ENCODE assay signal across 14 mouse cellular contexts in the genomic region with DNA sequence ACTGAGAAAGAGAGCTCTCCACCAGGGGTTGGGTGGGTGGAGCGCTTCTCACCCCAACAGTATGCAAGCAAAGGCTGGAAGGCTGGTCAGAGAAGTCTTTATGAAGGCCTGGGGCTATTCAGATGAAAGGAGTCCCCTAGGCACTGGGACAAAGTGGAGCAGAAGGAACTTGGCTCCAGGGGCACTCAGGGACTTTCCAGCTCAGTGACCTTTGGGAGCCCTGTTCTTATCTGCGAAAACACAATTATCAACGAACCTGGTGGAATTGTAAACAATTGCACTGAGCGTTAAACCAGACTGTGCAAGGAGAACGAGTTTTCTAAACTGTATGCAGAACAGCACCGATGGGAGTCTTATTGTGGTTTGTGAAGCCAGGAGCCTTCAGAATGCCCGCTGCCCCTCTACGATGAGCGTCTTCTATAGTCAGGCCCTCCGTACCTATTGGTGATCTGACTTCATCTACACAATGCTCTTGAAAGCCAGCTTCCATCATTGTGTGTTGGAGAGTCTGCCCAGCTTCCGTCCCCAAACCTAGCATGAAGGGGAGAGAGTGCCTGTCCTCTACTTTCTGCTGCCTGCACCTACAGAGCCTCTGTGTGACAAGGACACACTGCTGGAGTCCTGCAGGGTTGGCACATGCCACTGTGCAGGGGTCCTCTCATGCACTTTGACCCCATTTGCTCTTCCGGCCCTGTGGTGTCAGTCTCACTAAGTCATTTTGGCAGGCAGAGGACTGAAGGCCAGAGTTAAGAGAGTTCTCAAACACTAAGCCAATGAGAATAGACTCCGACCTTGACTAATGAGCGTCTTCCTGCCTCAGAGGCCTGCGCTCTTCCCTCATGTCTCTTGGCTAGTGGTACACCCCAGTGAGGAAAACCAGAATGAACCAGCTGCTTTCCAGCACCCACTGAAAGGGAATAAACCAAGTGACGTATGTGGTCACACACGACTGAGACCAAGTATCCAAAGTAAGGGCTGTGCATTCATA.
DNase-seq lines count a peak whose midpoint lies in the region; ATAC-seq and TF ChIP-seq lines count a peak whose summit lies in the region.
"Had no signal": no experiment of that assay in that cellular context is flagged by ENCODE, and none has a peak within 500 bp of the region (broad histone marks: within the 10 kb centered on the region; RNA-seq: fewer than 3 reads in every experiment).

No protein-coding gene starts in this region.

- no peak for DNase-seq in hindbrain, embryonic 10.5 days (ENCODE audit: low spot score)
- no peak for DNase-seq in hindbrain, embryonic 11.5 days (ENCODE audit: low spot score)
- peak; percentile 25 for DNase-seq in testis, postnatal 10 days (ENCODE audit: low spot score)
- DNase-seq in testis, postnatal 14 days (ENCODE audit: low spot score), result no peak
- DNase-seq in liver, embryonic 11.5 days (ENCODE audit: low spot score), result no peak
- DNase-seq in stomach, postnatal 0 days (ENCODE audit: low spot score), result peak; percentile 60
- no peak for DNase-seq in layer of hippocampus, adult 18-20 months (ENCODE audit: low spot score in 2 of 2)
- DNase-seq in cerebellum, adult 8-10 months, result no peak
- DNase-seq: adrenal gland, postnatal 10 days; lung, postnatal 14 days; right cerebral cortex, postnatal 4 days had no signal

- H3K4me2 ChIP-seq in hindbrain, embryonic 11.5 days (replicated peaks; ENCODE audit: low read depth, low read length), result no peak overlapping the region
- peak overlapping the region; percentile 11; the same call in 1 of the 2 replicates for H3K4me2 ChIP-seq in liver, embryonic 11.5 days
- H3K4me2 ChIP-seq in stomach, postnatal 0 days (replicated peaks; ENCODE audit: low read depth), result no peak overlapping the region

- H3K9me3 ChIP-seq in hindbrain, embryonic 10.5 days, result no peaks in the 10 kb centered on the region
- H3K9me3 ChIP-seq in hindbrain, embryonic 11.5 days (ENCODE audit: control insufficient read depth, low read length), result no peaks in the 10 kb centered on the region
- no peaks in the 10 kb centered on the region for H3K9me3 ChIP-seq in liver, embryonic 11.5 days (ENCODE audit: control insufficient read depth, low read length)
- H3K9me3 ChIP-seq in stomach, postnatal 0 days (ENCODE audit: control insufficient read depth, low read length), result no peaks in the 10 kb centered on the region

- H3K4me3 ChIP-seq in hindbrain, embryonic 10.5 days, result no peak overlapping the region
- H3K4me3 ChIP-seq in hindbrain, embryonic 11.5 days (ENCODE audit: low read depth, low read length), result no peak overlapping the region
- H3K4me3 ChIP-seq in liver, embryonic 11.5 days (ENCODE audit: low read depth, low read length), result no peak overlapping the region
- no peak overlapping the region for H3K4me3 ChIP-seq in stomach, postnatal 0 days (ENCODE audit: low read depth, low read length)
- H3K4me3 ChIP-seq: erythroblast, embryonic 14.5 days had no signal

- peak overlapping the region; percentile 40 for H3K27ac ChIP-seq in hindbrain, embryonic 10.5 days
- no peak overlapping the region for H3K27ac ChIP-seq in hindbrain, embryonic 11.5 days (ENCODE audit: low read depth, low read length)
- peak overlapping the region; percentile 61 for H3K27ac ChIP-seq in liver, embryonic 11.5 days (ENCODE audit: low read depth, low read length)
- H3K27ac ChIP-seq in stomach, postnatal 0 days (replicated peaks), result no peak overlapping the region

- peaks cover 42% of the 10 kb centered on the region for H3K4me1 ChIP-seq in hindbrain, embryonic 10.5 days (replicated peaks)
- H3K4me1 ChIP-seq in hindbrain, embryonic 11.5 days (replicated peaks; ENCODE audit: control insufficient read depth, insufficient read depth, low read length), result peaks cover 2% of the 10 kb centered on the region; the same call in 1 of the 2 replicates
- peaks cover 35% of the 10 kb centered on the region for H3K4me1 ChIP-seq in liver, embryonic 11.5 days (replicated peaks; ENCODE audit: control insufficient read depth, insufficient read depth, low read length)
- H3K4me1 ChIP-seq in stomach, postnatal 0 days (replicated peaks; ENCODE audit: control insufficient read depth, insufficient read depth), result no peaks in the 10 kb centered on the region

- 0 out of 2 replicates have a peak, but pooled peaks have one; percentile 1 for TF ChIP-seq CTCF in stomach, postnatal 0 days (IDR thresholded peaks at IDR 0.05; ENCODE audit: low read depth)

- ATAC-seq in hindbrain, embryonic 11.5 days (ENCODE audit: low FRiP score), result no peak
- ATAC-seq in liver, embryonic 11.5 days (replicated peaks; ENCODE audit: low FRiP score), result 0 out of 2 replicates have a peak, but pooled peaks have one; percentile 8
- peak; percentile 74 for ATAC-seq in stomach, postnatal 0 days (ENCODE audit: low FRiP score, low TSS enrichment)
- ATAC-seq: hindbrain, embryonic 16.5 days; Patski had no signal

- H3K36me3 ChIP-seq in hindbrain, embryonic 10.5 days, result no peaks in the 10 kb centered on the region
- H3K36me3 ChIP-seq in hindbrain, embryonic 11.5 days (ENCODE audit: control insufficient read depth, insufficient read depth, low read length), result no peaks in the 10 kb centered on the region
- H3K36me3 ChIP-seq in liver, embryonic 11.5 days (ENCODE audit: control insufficient read depth, insufficient read depth, low read length), result no peaks in the 10 kb centered on the region
- no peaks in the 10 kb centered on the region for H3K36me3 ChIP-seq in stomach, postnatal 0 days (ENCODE audit: control insufficient read depth, insufficient read depth, low read length)

- no peak overlapping the region for H3K9ac ChIP-seq in hindbrain, embryonic 11.5 days (ENCODE audit: low read depth, low read length)
- no peak overlapping the region for H3K9ac ChIP-seq in liver, embryonic 11.5 days (ENCODE audit: low read depth, low read length)
- H3K9ac ChIP-seq in stomach, postnatal 0 days (ENCODE audit: low read length), result no peak overlapping the region

- H3K27me3 ChIP-seq in hindbrain, embryonic 10.5 days (ENCODE audit: insufficient read depth, poor library complexity, severe bottlenecking), result peaks cover 65% of the 10 kb centered on the region
- peaks cover 10% of the 10 kb centered on the region for H3K27me3 ChIP-seq in hindbrain, embryonic 11.5 days (ENCODE audit: control insufficient read depth, insufficient read depth, low read length)
- H3K27me3 ChIP-seq in liver, embryonic 11.5 days (replicated peaks; ENCODE audit: control insufficient read depth, insufficient read depth, low read length), result peaks cover 13% of the 10 kb centered on the region; the same call in 1 of the 2 replicates
- no peaks in the 10 kb centered on the region for H3K27me3 ChIP-seq in stomach, postnatal 0 days (ENCODE audit: control insufficient read depth, insufficient read depth, low read length)
- H3K27me3 ChIP-seq: Patski had no signal

- WGBS in hindbrain, embryonic 10.5 days, result 85% methylated on average over 17 of the region's 17 CpGs
- WGBS in hindbrain, embryonic 11.5 days, result 79% methylated on average over 17 of the region's 17 CpGs
- WGBS in liver, embryonic 11.5 days, result 66% methylated on average over 17 of the region's 17 CpGs
- 56% methylated on average over 17 of the region's 17 CpGs for WGBS in stomach, postnatal 0 days

- no peak for TF ChIP-seq EP300 in stomach, postnatal 0 days (optimal IDR thresholded peaks at IDR 0.05)

Comparison
In these comparisons a context has a peak if more than half of its experiments do, and no peak if none do; other contexts are left out.
1. DNase-seq: peak in testis, postnatal 10 days (single experiment) and stomach, postnatal 0 days (single experiment); none in hindbrain, embryonic 10.5 days (single experiment), hindbrain, embryonic 11.5 days (single experiment), testis, postnatal 14 days (single experiment), liver, embryonic 11.5 days (single experiment), layer of hippocampus, adult 18-20 months (0 of 2) and cerebellum, adult 8-10 months (single experiment).
2. H3K27ac ChIP-seq: peak in hindbrain, embryonic 10.5 days (single experiment) and liver, embryonic 11.5 days (single experiment); none in hindbrain, embryonic 11.5 days (single experiment) and stomach, postnatal 0 days (single experiment).